Mouse (Mus musculus): Measurements from ENCODE around the gene Dtnbp1. TPM values are rescaled to one million over a fixed set of nuclear protein-coding genes. Genes with fewer than 3 reads are reported as not detected.
A peak's percentile ranks its signal among the peaks of the same experiment; 100 is the strongest.

Dtnbp1 gene
- polyA plus RNA-seq, 1 experiment: 70.0 TPM

GRCm38 (mm10) chr13:44957049-44957448 is 44.9 kb downstream of the Dtnbp1 start:
- TF ChIP-seq POLR2A (IDR thresholded peaks at IDR 0.05; ENCODE audit: borderline replicate concordance, extremely low read depth, low read depth, low read length) (no peak), CTCF (IDR thresholded peaks at IDR 0.05; ENCODE audit: insufficient read depth, low read length) (no peak)
- no peak for DNase-seq
- Histone ChIP-seq H3K4me1 (ENCODE audit: control insufficient read depth, insufficient read depth, low read length) (no peaks in the 10 kb centered on the region; the same call in 1 of the 2 replicates), H3K4me3 (replicated peaks; ENCODE audit: extremely low read depth, low read depth, low read length) (no peak overlapping the region)
- WGBS: 75% methylated on average over 8 of the region's 8 CpGs

- H3K4me3 ChIP-seq (replicated peaks; ENCODE audit: extremely low read depth, low read depth, low read length): no peak overlapping the region
- no peak for TF ChIP-seq POLR2A (IDR thresholded peaks at IDR 0.05; ENCODE audit: borderline replicate concordance, extremely low read depth, low read depth, low read length)
- TF ChIP-seq CTCF (IDR thresholded peaks at IDR 0.05; ENCODE audit: insufficient read depth, low read length): no peak
- DNase-seq: no peak
- 81% methylated on average over 6 of the region's 6 CpGs for WGBS
- H3K4me1 ChIP-seq (ENCODE audit: control insufficient read depth, insufficient read depth, low read length): no peaks in the 10 kb centered on the region; the same call in 1 of the 2 replicates
Observed at GRCm38 (mm10) chr13:44955781-44956180, 46.2 kb downstream of the Dtnbp1 start.

GRCm38 (mm10) chr13:44954232-44954568 is 47.7 kb downstream of the Dtnbp1 start:
- no peak for DNase-seq
- Histone ChIP-seq H3K4me3 (replicated peaks; ENCODE audit: extremely low read depth, low read depth, low read length) (no peak overlapping the region), H3K4me1 (ENCODE audit: control insufficient read depth, insufficient read depth, low read length) (no peaks in the 10 kb centered on the region; the same call in 1 of the 2 replicates)
- TF ChIP-seq CTCF (IDR thresholded peaks at IDR 0.05; ENCODE audit: insufficient read depth, low read length): no peak
- TF ChIP-seq POLR2A (IDR thresholded peaks at IDR 0.05; ENCODE audit: borderline replicate concordance, extremely low read depth, low read depth, low read length): no peak
- 78% methylated on average over 1 of the region's 1 CpGs for WGBS

- Histone ChIP-seq H3K4me1 (ENCODE audit: control insufficient read depth, insufficient read depth, low read length) (no peaks in the 10 kb centered on the region; the same call in 1 of the 2 replicates), H3K4me3 (replicated peaks; ENCODE audit: extremely low read depth, low read depth, low read length) (no peak overlapping the region)
- no peak for DNase-seq
- WGBS: 86% methylated on average over 8 of the region's 8 CpGs
- TF ChIP-seq CTCF (IDR thresholded peaks at IDR 0.05; ENCODE audit: insufficient read depth, low read length) (no peak), POLR2A (IDR thresholded peaks at IDR 0.05; ENCODE audit: borderline replicate concordance, extremely low read depth, low read depth, low read length) (no peak)
Observed at GRCm38 (mm10) chr13:44953546-44954231, 48.3 kb downstream of the Dtnbp1 start.

GRCm38 (mm10) chr13:44952393-44953086 is 49.4 kb downstream of the Dtnbp1 start:
- no peak for DNase-seq
- Histone ChIP-seq H3K4me3 (replicated peaks; ENCODE audit: extremely low read depth, low read depth, low read length) (no peak overlapping the region), H3K4me1 (ENCODE audit: control insufficient read depth, insufficient read depth, low read length) (no peaks in the 10 kb centered on the region; the same call in 1 of the 2 replicates)
- 46% methylated on average over 10 of the region's 10 CpGs for WGBS
- TF ChIP-seq POLR2A (IDR thresholded peaks at IDR 0.05; ENCODE audit: borderline replicate concordance, extremely low read depth, low read depth, low read length) (no peak), CTCF (IDR thresholded peaks at IDR 0.05; ENCODE audit: insufficient read depth, low read length) (peak; percentile 37; the same call in 1 of the 2 replicates)

GRCm38 (mm10) chr13:44948320-44949250 is 53.4 kb downstream of the Dtnbp1 start:
- Histone ChIP-seq H3K4me3 (replicated peaks; ENCODE audit: extremely low read depth, low read depth, low read length) (no peak overlapping the region), H3K4me1 (ENCODE audit: control insufficient read depth, insufficient read depth, low read length) (no peaks in the 10 kb centered on the region)
- 81% methylated on average over 16 of the region's 16 CpGs for WGBS
- DNase-seq: no peak
- no peak for TF ChIP-seq CTCF (IDR thresholded peaks at IDR 0.05; ENCODE audit: insufficient read depth, low read length)
- TF ChIP-seq POLR2A (IDR thresholded peaks at IDR 0.05; ENCODE audit: borderline replicate concordance, extremely low read depth, low read depth, low read length): no peak

- TF ChIP-seq POLR2A (IDR thresholded peaks at IDR 0.05; ENCODE audit: borderline replicate concordance, extremely low read depth, low read depth, low read length) (no peak), CTCF (IDR thresholded peaks at IDR 0.05; ENCODE audit: insufficient read depth, low read length) (no peak)
- 73% methylated on average over 8 of the region's 8 CpGs for WGBS
- H3K4me3 ChIP-seq (replicated peaks; ENCODE audit: extremely low read depth, low read depth, low read length): no peak overlapping the region
- H3K4me1 ChIP-seq (ENCODE audit: control insufficient read depth, insufficient read depth, low read length): no peaks in the 10 kb centered on the region
- DNase-seq: no peak
Observed at GRCm38 (mm10) chr13:44946880-44947635, 54.9 kb downstream of the Dtnbp1 start.

GRCm38 (mm10) chr13:44943618-44944017 is 58.3 kb downstream of the Dtnbp1 start:
- H3K4me3 ChIP-seq (replicated peaks; ENCODE audit: extremely low read depth, low read depth, low read length): no peak overlapping the region
- WGBS: 79% methylated on average over 2 of the region's 2 CpGs
- TF ChIP-seq CTCF (IDR thresholded peaks at IDR 0.05; ENCODE audit: insufficient read depth, low read length) (no peak), POLR2A (IDR thresholded peaks at IDR 0.05; ENCODE audit: borderline replicate concordance, extremely low read depth, low read depth, low read length) (no peak)
- peaks cover 6% of the 10 kb centered on the region; the same call in 1 of the 2 replicates for H3K4me1 ChIP-seq (ENCODE audit: control insufficient read depth, insufficient read depth, low read length)
- no peak for DNase-seq

Measured in lung, adult 2 months (tissue).